Mouse (Mus musculus): ENCODE results near the gene Ctxn1. TPM values are rescaled to one million over a fixed set of nuclear protein-coding genes. Genes with fewer than 3 reads are reported as not detected.

Ctxn1 gene
- polyA plus RNA-seq, 1 experiment from 2014 or later = 3.0 TPM

DNA sequence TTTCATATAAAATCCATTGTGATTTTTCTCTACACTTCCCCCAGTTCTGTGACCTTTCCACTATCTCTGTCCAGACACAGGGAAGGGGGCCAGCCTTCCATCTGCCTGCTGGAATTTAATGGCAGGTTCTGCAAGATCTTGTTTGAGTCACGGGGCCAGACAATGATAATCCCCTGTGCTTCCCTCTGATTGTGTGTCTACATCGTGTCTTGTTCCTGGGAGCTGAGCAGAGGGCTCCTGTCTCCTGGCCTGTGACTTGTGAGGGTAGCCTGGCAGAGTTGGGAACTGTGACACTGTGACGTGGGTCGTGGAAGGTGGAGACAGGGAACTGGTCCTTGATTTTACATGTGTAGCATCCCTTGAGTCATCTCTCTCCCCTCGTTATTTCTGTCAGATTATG is 29.3 kb downstream of the Ctxn1 start:
- no peaks in the 10 kb centered on the region for H3K36me3 ChIP-seq
- H3K27ac ChIP-seq = no peak overlapping the region
- H3K9me3 ChIP-seq (replicated peaks) = no peaks in the 10 kb centered on the region
- 55% methylated on average over 5 of the region's 5 CpGs for WGBS (ENCODE audit: insufficient replicate concordance)
- ATAC-seq (ENCODE audit: low read depth) = no peak
- H3K4me3 ChIP-seq (replicated peaks) = no peak overlapping the region
- H3K27me3 ChIP-seq = peaks cover 45% of the 10 kb centered on the region
- DNase-seq = no peak
- H3K4me2 ChIP-seq = no peak overlapping the region
- H3K9ac ChIP-seq = no peak overlapping the region
- peaks cover 23% of the 10 kb centered on the region for H3K4me1 ChIP-seq (replicated peaks)

DNA sequence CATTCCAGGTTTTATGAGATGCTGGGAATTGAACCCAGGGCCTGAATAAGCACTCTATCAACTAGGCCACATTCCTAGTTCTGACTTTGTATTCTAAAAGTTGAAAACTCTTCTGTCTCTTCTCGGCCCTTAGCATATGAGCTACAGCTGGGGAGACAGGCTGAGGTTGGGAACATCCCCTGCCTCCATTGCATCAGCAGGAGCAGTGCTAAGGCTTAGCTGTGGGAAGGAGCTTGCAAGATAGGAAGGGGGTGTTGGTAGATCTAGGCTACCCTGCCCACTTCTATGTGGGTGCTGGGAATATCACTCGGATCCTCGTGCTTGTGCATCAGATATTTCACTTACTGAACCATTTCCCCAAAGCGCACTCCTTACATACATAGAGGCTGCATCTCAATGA is 31.2 kb downstream of the Ctxn1 start:
- DNase-seq = no peak
- Histone ChIP-seq H3K4me1 (replicated peaks) (peaks cover 23% of the 10 kb centered on the region), H3K27ac (no peak overlapping the region), H3K4me3 (replicated peaks) (no peak overlapping the region), H3K4me2 (no peak overlapping the region), H3K9ac (no peak overlapping the region), H3K36me3 (no peaks in the 10 kb centered on the region), H3K9me3 (replicated peaks) (no peaks in the 10 kb centered on the region), H3K27me3 (peaks cover 60% of the 10 kb centered on the region)
- 64% methylated on average over 4 of the region's 4 CpGs for WGBS (ENCODE audit: insufficient replicate concordance)
- no peak for ATAC-seq (ENCODE audit: low read depth)

DNA sequence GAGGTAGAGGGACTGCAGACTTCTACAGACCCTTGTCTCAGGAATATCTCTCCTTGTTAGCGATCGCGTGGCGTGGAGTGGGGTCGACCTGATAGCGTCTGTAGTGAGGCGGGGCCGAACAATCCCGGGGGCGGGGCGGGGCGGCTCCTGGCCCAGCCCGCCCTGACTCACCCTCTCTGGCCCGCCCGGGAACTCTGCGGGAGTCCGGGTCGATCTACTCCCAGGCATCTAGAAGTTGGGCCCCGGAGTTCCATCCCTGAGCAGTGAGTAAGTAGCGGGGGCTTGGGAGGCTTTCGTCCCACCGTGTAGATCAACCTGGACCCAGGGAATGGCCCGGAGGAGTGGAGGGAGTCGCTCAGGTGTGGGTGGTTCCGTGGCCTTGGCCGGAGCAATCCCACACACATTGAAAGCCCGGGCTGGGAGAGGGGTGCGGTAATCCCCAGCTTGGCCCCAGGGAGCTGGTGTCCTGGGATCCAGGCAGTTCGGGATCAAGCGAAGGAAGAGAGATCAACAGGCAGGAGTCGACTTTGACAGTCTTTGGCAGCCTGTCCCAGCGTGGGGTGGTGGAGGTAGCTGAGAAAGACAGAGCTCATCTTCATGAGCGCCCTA is 32.2 kb downstream of the Ctxn1 start, which contains the start of gene Lrrc8e:
TSS of gene Lrrc8e (plus strand) at position 89 of the 609 bp plus-strand sequence.
- Histone ChIP-seq H3K4me2 (peak within 1 kb of the TSS; percentile 48), H3K27ac (no peak within 1 kb of the TSS), H3K4me1 (replicated peaks) (peaks cover 23% of the 10 kb centered on the region), H3K36me3 (no peaks in the 10 kb centered on the region), H3K9ac (peak within 1 kb of the TSS; percentile 26; the same call in 1 of the 2 replicates), H3K9me3 (replicated peaks) (no peaks in the 10 kb centered on the region), H3K27me3 (peaks cover 60% of the 10 kb centered on the region), H3K4me3 (replicated peaks) (peak within 1 kb of the TSS; percentile 36)
- ATAC-seq (ENCODE audit: low read depth) = peak; percentile 72
- DNase-seq = no peak
- WGBS (ENCODE audit: insufficient replicate concordance) = 8% methylated on average over 33 of the region's 33 CpGs

DNA sequence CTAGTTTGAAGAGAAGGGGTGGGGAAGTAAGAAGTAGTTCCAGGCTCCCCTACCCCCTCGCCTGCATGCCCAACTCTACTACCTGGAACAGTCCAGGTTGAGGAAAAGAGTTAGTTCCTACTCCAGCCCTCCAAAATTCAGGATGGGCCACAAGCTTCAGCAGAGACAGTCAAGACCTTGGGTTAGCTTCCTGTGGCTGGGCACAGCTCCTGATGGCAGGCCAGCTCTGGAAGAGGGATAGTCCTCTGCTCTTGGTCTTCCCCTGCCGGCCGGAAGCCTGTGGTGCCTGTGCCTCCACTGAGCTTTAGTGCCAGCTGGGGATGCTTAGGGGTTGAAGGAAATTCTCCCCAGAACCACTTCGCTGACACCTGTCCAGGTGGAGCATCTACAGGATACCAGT is 32.8 kb downstream of the Ctxn1 start:
- peak; percentile 11; the same call in 1 of the 2 replicates for ATAC-seq (ENCODE audit: low read depth)
- H3K4me1 ChIP-seq (replicated peaks) = peaks cover 20% of the 10 kb centered on the region
- H3K9me3 ChIP-seq (replicated peaks) = no peaks in the 10 kb centered on the region
- H3K36me3 ChIP-seq = no peaks in the 10 kb centered on the region
- peaks cover 60% of the 10 kb centered on the region for H3K27me3 ChIP-seq
- no peak overlapping the region for H3K9ac ChIP-seq
- 22% methylated on average over 4 of the region's 4 CpGs for WGBS (ENCODE audit: insufficient replicate concordance)
- no peak for DNase-seq
- H3K4me2 ChIP-seq = peak overlapping the region; percentile 48
- peak overlapping the region; percentile 36 for H3K4me3 ChIP-seq (replicated peaks)
- no peak overlapping the region for H3K27ac ChIP-seq

DNA sequence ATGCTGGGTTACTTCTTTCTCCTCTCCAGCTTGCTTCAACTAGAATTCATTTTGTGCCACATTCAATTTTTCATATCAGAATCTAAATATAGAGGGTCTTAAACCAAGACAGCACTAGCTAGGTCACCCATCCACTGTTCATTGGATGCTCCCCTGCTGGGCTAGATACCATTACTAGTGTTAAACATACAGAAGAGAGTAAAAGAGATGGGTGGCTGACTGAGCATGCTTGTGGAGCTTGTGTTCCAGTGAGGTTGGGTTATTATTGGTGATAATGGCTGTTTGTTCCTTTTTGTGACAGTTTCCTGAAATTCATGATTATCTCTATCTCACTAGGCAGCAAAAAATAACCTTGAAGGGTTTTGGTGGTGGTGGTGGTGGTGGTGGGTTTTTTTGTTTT is 37.0 kb downstream of the Ctxn1 start:
- H3K27me3 ChIP-seq = peaks cover 61% of the 10 kb centered on the region

GRCm38 (mm10) chr8:4219617-4220016 is 39.5 kb downstream of the Ctxn1 start:
- no peak for ATAC-seq (ENCODE audit: low read depth)
- Histone ChIP-seq H3K27me3 (peaks cover 61% of the 10 kb centered on the region), H3K9me3 (replicated peaks) (no peaks in the 10 kb centered on the region), H3K36me3 (no peaks in the 10 kb centered on the region), H3K4me2 (no peak overlapping the region), H3K9ac (no peak overlapping the region), H3K4me1 (replicated peaks) (peaks cover 6% of the 10 kb centered on the region), H3K4me3 (replicated peaks) (no peak overlapping the region), H3K27ac (no peak overlapping the region)
- 66% methylated on average over 3 of the region's 3 CpGs for WGBS (ENCODE audit: insufficient replicate concordance)
- DNase-seq = no peak

More for the DNA sequence above, 37.0 kb downstream of the Ctxn1 start:
- DNase-seq = no peak
- Histone ChIP-seq H3K4me3 (replicated peaks) (no peak overlapping the region), H3K9me3 (replicated peaks) (no peaks in the 10 kb centered on the region), H3K4me2 (no peak overlapping the region), H3K4me1 (replicated peaks) (peaks cover 7% of the 10 kb centered on the region), H3K36me3 (no peaks in the 10 kb centered on the region), H3K27ac (no peak overlapping the region), H3K9ac (no peak overlapping the region)
- no peak for ATAC-seq (ENCODE audit: low read depth)

DNA sequence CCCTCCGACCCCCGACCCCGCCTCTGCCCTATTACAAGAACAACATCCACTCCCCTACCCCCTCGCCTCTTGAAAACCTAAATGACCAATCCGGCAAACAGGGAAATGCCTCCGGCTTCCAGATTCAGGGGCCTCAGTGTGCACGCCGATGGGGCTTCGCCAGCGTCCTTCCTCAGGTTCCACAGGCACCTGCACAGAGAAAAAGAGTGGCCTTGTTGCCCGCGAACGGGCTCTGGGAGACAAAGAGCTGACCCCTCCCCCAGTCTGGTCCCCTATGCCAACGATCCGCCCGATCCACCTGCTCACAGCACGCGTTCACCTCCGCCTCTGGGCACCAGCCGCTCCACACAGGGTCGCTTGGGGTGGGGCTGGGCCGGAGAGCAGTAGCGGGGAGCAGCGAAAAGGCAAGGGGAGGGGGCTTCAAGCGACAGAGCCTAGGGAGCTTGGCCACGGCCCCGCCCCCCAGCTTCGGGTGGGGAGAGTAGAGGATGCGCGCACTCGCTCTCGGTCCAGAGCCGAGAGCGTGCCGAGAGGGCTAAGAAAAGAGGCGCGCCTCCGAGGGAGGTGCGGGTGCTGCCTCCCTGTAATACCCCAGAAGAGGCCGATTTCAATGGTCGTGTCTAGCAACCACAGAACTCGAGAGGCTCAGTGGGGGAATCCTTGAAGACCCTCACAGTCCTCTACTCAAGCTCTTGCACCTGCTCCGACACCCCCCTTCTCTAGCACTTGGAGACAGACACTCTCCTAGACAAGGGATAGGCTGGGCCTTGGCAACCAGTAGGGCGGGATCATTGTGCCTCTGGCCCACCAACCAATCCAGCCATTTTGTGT is 42.1 kb downstream of the Ctxn1 start, which contains the start of gene Prr36:
TSS of gene Prr36 (minus strand) at position 669 of the 831 bp plus-strand sequence.
- H3K9me3 ChIP-seq (replicated peaks) = no peaks in the 10 kb centered on the region
- peak within 1 kb of the TSS; percentile 67 for H3K4me2 ChIP-seq
- peak within 1 kb of the TSS; percentile 43 for H3K4me3 ChIP-seq (replicated peaks)
- no peak within 1 kb of the TSS for H3K27ac ChIP-seq
- no peaks in the 10 kb centered on the region for H3K36me3 ChIP-seq
- no peak within 1 kb of the TSS for H3K9ac ChIP-seq
- DNase-seq = no peak
- H3K27me3 ChIP-seq = peaks cover 67% of the 10 kb centered on the region
- no peak for ATAC-seq (ENCODE audit: low read depth)
- H3K4me1 ChIP-seq (replicated peaks) = peaks cover 25% of the 10 kb centered on the region
- WGBS (ENCODE audit: insufficient replicate concordance) = 5% methylated on average over 44 of the region's 44 CpGs

DNA sequence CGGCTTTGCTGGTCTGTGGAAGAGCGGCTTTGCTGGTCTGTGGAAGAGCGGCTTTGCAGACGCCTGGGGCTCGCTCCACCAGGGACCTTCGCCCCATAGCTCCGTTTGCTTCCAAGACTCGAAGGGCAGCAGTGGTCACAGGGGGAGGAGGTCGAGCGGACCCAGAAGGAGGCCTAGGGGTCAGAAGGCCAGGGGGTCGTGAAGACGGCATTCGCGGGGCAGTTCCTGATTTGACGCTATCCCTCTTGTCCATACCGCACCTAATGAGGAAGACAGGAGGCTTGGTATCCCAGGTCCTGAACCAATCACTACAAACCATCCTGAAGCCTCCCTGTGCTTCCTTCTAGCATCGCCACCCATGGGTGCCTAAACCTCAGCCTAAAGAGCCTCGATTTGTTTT is 42.8 kb downstream of the Ctxn1 start:
- 0 out of 2 replicates have a peak overlapping the region, but pooled peaks have one; percentile 43 for H3K4me3 ChIP-seq (replicated peaks)
- no peak for DNase-seq
- H3K27ac ChIP-seq = no peak overlapping the region
- H3K9ac ChIP-seq = no peak overlapping the region
- peaks cover 69% of the 10 kb centered on the region for H3K27me3 ChIP-seq
- peaks cover 25% of the 10 kb centered on the region for H3K4me1 ChIP-seq (replicated peaks)
- no peaks in the 10 kb centered on the region for H3K9me3 ChIP-seq (replicated peaks)
- H3K36me3 ChIP-seq = no peaks in the 10 kb centered on the region
- ATAC-seq (ENCODE audit: low read depth) = no peak
- H3K4me2 ChIP-seq = peak overlapping the region; percentile 67
- WGBS (ENCODE audit: insufficient replicate concordance) = 11% methylated on average over 18 of the region's 18 CpGs

DNA sequence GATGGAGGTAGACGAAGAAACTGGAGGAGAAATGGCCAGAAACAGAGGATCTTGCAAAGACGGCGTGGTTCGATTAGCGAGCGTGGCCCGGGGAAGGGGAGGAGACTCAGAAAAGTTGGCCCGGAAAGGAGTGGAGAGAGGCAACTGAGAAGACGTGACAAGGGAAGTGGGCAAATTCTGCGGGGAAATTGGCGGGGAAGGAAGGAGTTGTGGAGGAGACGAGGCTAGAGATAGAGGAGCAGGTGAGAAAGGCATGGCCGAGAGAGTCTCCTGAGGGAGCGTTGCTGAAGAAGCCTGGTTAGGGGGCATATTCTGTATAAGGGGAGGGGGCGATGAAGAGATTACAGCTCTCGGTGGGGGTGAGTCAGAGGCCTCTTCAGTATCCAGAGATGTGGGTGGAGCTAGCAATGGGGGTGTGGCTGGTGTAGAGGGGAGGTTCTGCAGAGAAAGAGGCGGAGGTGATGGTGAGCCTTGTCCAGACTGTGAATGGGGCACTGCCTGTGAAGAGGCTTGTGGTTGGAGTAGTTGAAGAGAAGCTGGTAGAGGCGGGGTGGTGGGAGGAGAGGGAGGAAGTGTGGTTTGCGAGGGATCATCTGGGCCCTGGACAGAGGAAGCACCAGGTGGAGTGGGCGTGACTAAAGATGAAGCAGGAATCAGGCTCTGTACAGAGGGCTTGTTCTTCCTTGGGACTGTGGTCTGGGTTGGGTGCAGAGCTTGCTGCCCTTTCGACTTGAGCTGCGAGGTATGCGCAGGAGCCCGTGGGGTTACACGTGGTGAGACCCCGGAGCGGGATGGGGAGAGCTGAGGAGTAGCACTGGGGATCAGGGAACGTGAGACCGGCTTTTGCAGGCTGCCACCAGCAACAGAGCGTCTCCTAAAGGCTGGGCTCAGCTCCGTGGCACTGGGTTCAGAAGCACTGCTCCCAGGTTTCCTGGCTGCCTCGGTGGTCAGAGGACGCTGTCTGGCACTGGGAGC is 44.8 kb downstream of the Ctxn1 start:
- ATAC-seq (ENCODE audit: low read depth) (peak; percentile 77), DNase-seq (peak; percentile 49)
- WGBS (ENCODE audit: insufficient replicate concordance) = 4% methylated on average over 33 of the region's 33 CpGs
- H3K9me3 ChIP-seq (replicated peaks) = no peaks in the 10 kb centered on the region
- H3K4me1 ChIP-seq (replicated peaks) = peaks cover 25% of the 10 kb centered on the region
- H3K27me3 ChIP-seq = peaks cover 84% of the 10 kb centered on the region
- peak overlapping the region; percentile 41 for H3K9ac ChIP-seq
- H3K4me2 ChIP-seq = peak overlapping the region; percentile 67
- no peak overlapping the region for H3K27ac ChIP-seq
- no peaks in the 10 kb centered on the region for H3K36me3 ChIP-seq
- peak overlapping the region; percentile 50 for H3K4me3 ChIP-seq (replicated peaks)

GRCm38 (mm10) chr8:4213210-4214005 is 45.7 kb downstream of the Ctxn1 start:
- WGBS (ENCODE audit: insufficient replicate concordance) = 2% methylated on average over 18 of the region's 18 CpGs
- H3K4me2 ChIP-seq = peak overlapping the region; percentile 67
- peak overlapping the region; percentile 50 for H3K4me3 ChIP-seq (replicated peaks)
- no peak for DNase-seq
- no peaks in the 10 kb centered on the region for H3K36me3 ChIP-seq
- no peaks in the 10 kb centered on the region for H3K9me3 ChIP-seq (replicated peaks)
- 0 out of 2 replicates have a peak overlapping the region, but pooled peaks have one; percentile 23 for H3K27ac ChIP-seq
- ATAC-seq (ENCODE audit: low read depth) = peak; percentile 59
- H3K9ac ChIP-seq = peak overlapping the region; percentile 41
- H3K27me3 ChIP-seq = peaks cover 78% of the 10 kb centered on the region
- peaks cover 25% of the 10 kb centered on the region for H3K4me1 ChIP-seq (replicated peaks)
